Mouse (Mus musculus) C2C12 (cell line): Measurements from ENCODE around the gene Socs3. TPM values are rescaled to one million over a fixed set of nuclear protein-coding genes. Genes with fewer than 3 reads are reported as not detected.

Source experiments
- H3K27me3 ChIP-seq: one replicate; pipeline ENCODE4 v1.6.1; 2011; ENCODE audit not compliant: control insufficient read depth, insufficient read depth, insufficient read length
- H3K36me3 ChIP-seq: one replicate; pipeline ENCODE4 v1.6.1; 2011; ENCODE audit not compliant: control insufficient read depth, insufficient read depth
- H3K4me3 ChIP-seq: one replicate; pipeline ENCODE4 v1.5.1; 2011; ENCODE audit warnings: mild to moderate bottlenecking, control low read depth; ENCODE audit not compliant: poor library complexity, insufficient read depth, severe bottlenecking
- H3K79me2 ChIP-seq: one replicate; pipeline ENCODE4 v1.6.1; 2011; ENCODE audit not compliant: control insufficient read depth, insufficient read depth
- H3K79me3 ChIP-seq: one replicate; pipeline ENCODE4 v1.6.1; 2011; ENCODE audit warnings: low read depth, control low read depth
- H3ac ChIP-seq: one replicate; pipeline ENCODE3; 2011; ENCODE audit warnings: low read depth; ENCODE audit not compliant: control insufficient read depth, insufficient read length
- CEBPB ChIP-seq: IDR thresholded peaks from one replicate; pipeline ENCODE4 v1.6.1; 2011; ENCODE audit warnings: low read depth, mild to moderate bottlenecking, control low read depth, moderate library complexity
- CTCF ChIP-seq: IDR thresholded peaks from one replicate; pipeline ENCODE4 v1.5.1; 2011; ENCODE audit not compliant: control insufficient read depth, insufficient read depth, insufficient read length
- FOSL1 ChIP-seq: IDR thresholded peaks from one replicate; pipeline ENCODE4 v1.8.0; 2011; ENCODE audit warnings: mild to moderate bottlenecking, low read length; ENCODE audit not compliant: poor library complexity, insufficient read depth, severe bottlenecking
- MAX ChIP-seq: IDR thresholded peaks from one replicate; pipeline ENCODE4 v1.6.1; 2011; ENCODE audit warnings: mild to moderate bottlenecking, control low read depth
- MYOD1 ChIP-seq: IDR thresholded peaks from one replicate; pipeline ENCODE4 v1.6.1; 2011; ENCODE audit warnings: low read depth; ENCODE audit not compliant: control insufficient read depth, insufficient read length
- MYOG ChIP-seq: IDR thresholded peaks from one replicate; pipeline ENCODE4 v1.6.1; 2011; ENCODE audit not compliant: control insufficient read depth, insufficient read length; ENCODE audit errors: extremely low read depth
- USF1 ChIP-seq: IDR thresholded peaks from one replicate; pipeline ENCODE4 v1.6.1; 2011; ENCODE audit warnings: low read depth, mild to moderate bottlenecking, control low read depth, moderate library complexity
- polyA plus RNA-seq: library from polyadenylated mRNA; unstranded; fragments of >200 nt; fragmentation: generic; extraction: Trizol; gene quantifications from one replicate; pipeline ENCODE4 v1.2.1, GENCODE M21; 2012; ENCODE audit warnings: missing spikeins

Gene Socs3
- polyA plus RNA-seq, 1 experiment = 12.5 TPM

DNA sequence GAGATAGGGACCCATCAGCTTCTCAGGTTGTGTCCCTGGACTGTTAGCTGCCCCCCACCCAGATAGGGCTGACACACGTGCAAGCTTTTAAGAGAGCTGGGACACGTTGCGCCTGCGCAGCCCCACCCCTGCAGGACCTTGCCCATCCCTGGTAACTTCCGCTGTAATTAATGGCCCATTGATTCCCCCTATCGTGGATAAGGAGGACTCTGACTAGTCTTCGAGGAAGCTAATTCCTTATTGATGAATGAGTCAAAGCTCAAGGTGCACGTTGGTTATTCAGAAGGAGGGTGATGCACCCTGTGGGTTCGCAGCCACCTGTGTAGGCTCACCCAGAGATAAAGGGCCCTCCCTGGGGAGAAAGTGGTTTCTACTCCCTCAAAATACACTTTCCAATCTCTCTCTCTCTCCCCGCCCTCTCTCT is 22.8 kb downstream of the Socs3 start:
- no peaks in the 10 kb centered on the region for H3K36me3 ChIP-seq
- no peaks in the 10 kb centered on the region for H3K79me3 ChIP-seq
- no peak overlapping the region for H3K4me3 ChIP-seq
- H3K79me2 ChIP-seq = no peaks in the 10 kb centered on the region
- TF ChIP-seq CTCF = no peak
- no peak for TF ChIP-seq MAX
- no peak for TF ChIP-seq CEBPB
- TF ChIP-seq USF1 = no peak
- no peak for TF ChIP-seq MYOD1
- no peak for TF ChIP-seq MYOG
- TF ChIP-seq FOSL1 = no peak
- H3K27me3 ChIP-seq = no peaks in the 10 kb centered on the region
- no peak overlapping the region for H3ac ChIP-seq

- no peak overlapping the region for H3K4me3 ChIP-seq
- no peaks in the 10 kb centered on the region for H3K79me3 ChIP-seq
- TF ChIP-seq CEBPB (peak; percentile 79), USF1 (no peak)
Observed at GRCm38 (mm10) chr11:117946195-117946979, 23.5 kb downstream of the Socs3 start.

GRCm38 (mm10) chr11:117941848-117942247 is 28.0 kb downstream of the Socs3 start:
- Histone ChIP-seq H3ac (peak overlapping the region; percentile 55), H3K4me3 (no peak overlapping the region), H3K27me3 (no peaks in the 10 kb centered on the region), H3K79me3 (no peaks in the 10 kb centered on the region), H3K79me2 (peaks cover 7% of the 10 kb centered on the region), H3K36me3 (no peaks in the 10 kb centered on the region)
- no peak for TF ChIP-seq CTCF
- no peak for TF ChIP-seq CEBPB
- TF ChIP-seq MAX = no peak

More at GRCm38 (mm10) chr11:117946195-117946979, 23.5 kb downstream of the Socs3 start:
- H3K79me2 ChIP-seq = no peaks in the 10 kb centered on the region
- no peak overlapping the region for H3ac ChIP-seq
- H3K36me3 ChIP-seq = no peaks in the 10 kb centered on the region
- H3K27me3 ChIP-seq = no peaks in the 10 kb centered on the region

DNA sequence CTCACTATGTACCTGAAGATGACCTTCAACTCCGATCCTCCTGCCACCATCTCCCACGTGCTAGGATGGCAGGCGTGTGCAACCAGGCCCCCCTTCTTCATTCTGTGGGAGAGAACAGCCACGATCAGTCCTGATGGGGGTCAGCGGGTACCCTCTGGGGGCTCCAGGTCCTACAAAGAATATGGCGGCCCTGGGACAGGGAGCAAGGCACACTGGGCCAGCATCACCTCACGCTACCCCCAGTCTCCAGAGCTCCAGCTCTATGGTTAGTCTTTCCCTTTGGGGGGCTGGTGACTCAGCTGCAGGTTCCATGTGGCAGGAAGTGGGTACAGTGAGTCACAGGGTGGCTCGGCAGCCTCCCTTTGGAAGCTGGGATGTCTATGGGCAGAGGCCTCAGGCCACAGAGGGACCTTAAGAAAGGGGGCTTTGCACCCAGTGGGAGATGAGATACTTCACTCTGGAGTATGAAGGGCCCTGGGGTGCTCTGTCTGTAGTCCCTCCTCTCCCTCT is 28.5 kb downstream of the Socs3 start:
- H3K79me2 ChIP-seq = peaks cover 7% of the 10 kb centered on the region
- no peaks in the 10 kb centered on the region for H3K79me3 ChIP-seq
- H3K4me3 ChIP-seq = peak overlapping the region; percentile 15
- peak overlapping the region; percentile 55 for H3ac ChIP-seq
- no peaks in the 10 kb centered on the region for H3K36me3 ChIP-seq
- TF ChIP-seq MYOG (no peak), CTCF (no peak), MAX (peak; percentile 68), FOSL1 (peak; percentile 93), MYOD1 (peak; percentile 68)
- no peaks in the 10 kb centered on the region for H3K27me3 ChIP-seq

- peak overlapping the region; percentile 15 for H3K4me3 ChIP-seq
Observed at GRCm38 (mm10) chr11:117940881-117941280, 29.0 kb downstream of the Socs3 start.

GRCm38 (mm10) chr11:117939741-117940285 is 30.0 kb downstream of the Socs3 start:
- no peaks in the 10 kb centered on the region for H3K79me3 ChIP-seq
- H3K4me3 ChIP-seq = no peak overlapping the region
- peaks cover 7% of the 10 kb centered on the region for H3K79me2 ChIP-seq
- no peaks in the 10 kb centered on the region for H3K36me3 ChIP-seq
- H3ac ChIP-seq = no peak overlapping the region
- H3K27me3 ChIP-seq = no peaks in the 10 kb centered on the region
- TF ChIP-seq MYOD1 (no peak), MYOG (no peak), CTCF (no peak), MAX (no peak), USF1 (no peak), FOSL1 (no peak), CEBPB (no peak)

More at GRCm38 (mm10) chr11:117940881-117941280, 29.0 kb downstream of the Socs3 start:
- no peak overlapping the region for H3ac ChIP-seq
- H3K36me3 ChIP-seq = no peaks in the 10 kb centered on the region
- TF ChIP-seq FOSL1 (no peak), MYOG (no peak), CTCF (no peak), MAX (no peak), MYOD1 (no peak), USF1 (no peak), CEBPB (no peak)
- peaks cover 7% of the 10 kb centered on the region for H3K79me2 ChIP-seq
- no peaks in the 10 kb centered on the region for H3K79me3 ChIP-seq
- H3K27me3 ChIP-seq = no peaks in the 10 kb centered on the region
